Mouse (Mus musculus) ES-E14 (cell line): ENCODE results near the gene Zkscan5. TPM values are rescaled to one million over a fixed set of nuclear protein-coding genes. Genes with fewer than 3 reads are reported as not detected.

ENCODE experiments used
- DNase-seq: peaks from one replicate; pipeline ENCODE4 v3.0.0-alpha.2; 2013; ENCODE audit warnings: low read depth, low spot score
- H3K27ac ChIP-seq: 2 replicates; pipeline ENCODE4 v1.5.1; 2012; ENCODE audit warnings: low read depth, mild to moderate bottlenecking, low read length, moderate library complexity, mixed read lengths; ENCODE audit not compliant: poor library complexity, insufficient read depth, severe bottlenecking
- H3K36me3 ChIP-seq: 2 replicates; pipeline ENCODE4 v1.6.1; 2012; ENCODE audit warnings: mild to moderate bottlenecking, low read length, moderate library complexity, mixed read lengths; ENCODE audit not compliant: control insufficient read depth, poor library complexity, insufficient read depth, severe bottlenecking
- H3K4me1 ChIP-seq, 2 experiments: fragments of 150-350 bp in 1 of 2; sonication (generic) in 1 of 2; 2 replicates each; pipeline ENCODE4 v1.6.1; 2012; ENCODE audit warnings: low read length in 2 of 2, mild to moderate bottlenecking in 1 of 2, mixed read lengths in 1 of 2; ENCODE audit not compliant: control insufficient read depth in 2 of 2, insufficient read depth in 2 of 2, poor library complexity in 1 of 2
- H3K4me3 ChIP-seq, 2 experiments: fragments of 150-350 bp in 1 of 2; sonication (generic) in 1 of 2; 2 replicates each; pipeline ENCODE4 v1.5.1; 2012; ENCODE audit warnings: low read length in 2 of 2, low read depth in 1 of 2, mild to moderate bottlenecking in 1 of 2, mixed read lengths in 1 of 2; ENCODE audit not compliant: insufficient read depth in 1 of 2, poor library complexity in 1 of 2, severe bottlenecking in 1 of 2
- H3K9ac ChIP-seq: 2 replicates; pipeline ENCODE4 v1.6.1; 2012; ENCODE audit warnings: low read depth, mild to moderate bottlenecking, low read length, mixed read lengths; ENCODE audit not compliant: poor library complexity, insufficient read depth, severe bottlenecking
- H3K9me3 ChIP-seq: fragments of 150-350 bp; sonication (generic); 2 replicates; pipeline ENCODE4 v1.6.1; 2012; ENCODE audit warnings: low read depth, mild to moderate bottlenecking, low read length; ENCODE audit not compliant: control insufficient read depth, insufficient read depth
- CHD2 ChIP-seq: IDR thresholded peaks from 2 replicates; pipeline ENCODE4 v1.6.1; 2014; ENCODE audit warnings: mild to moderate bottlenecking, low read depth, low read length, inconsistent platforms
- HCFC1 ChIP-seq: IDR thresholded peaks from 2 replicates; pipeline ENCODE4 v1.6.1; 2012; ENCODE audit warnings: low read length, inconsistent platforms, borderline replicate concordance; ENCODE audit not compliant: insufficient read depth
- MAFK ChIP-seq: IDR thresholded peaks from 2 replicates; pipeline ENCODE4 v1.6.1; 2014; ENCODE audit warnings: mild to moderate bottlenecking, low read depth, low read length, inconsistent platforms; ENCODE audit not compliant: insufficient read depth
- ZC3H11A ChIP-seq: IDR thresholded peaks from 2 replicates; pipeline ENCODE4 v1.6.1; 2012; ENCODE audit warnings: low read depth, mild to moderate bottlenecking, inconsistent platforms, low read length, borderline replicate concordance
- ZNF384 ChIP-seq: IDR thresholded peaks from 2 replicates; pipeline ENCODE4 v1.6.1; 2012; ENCODE audit warnings: low read depth, low read length, inconsistent platforms
- in situ Hi-C, 2 experiments: fragments of 600-800 bp; cut with MboI; formaldehyde crosslinking; loops; one replicate each; pipeline ENCODE4 v1.15.1; 2025; ENCODE audit warnings: low sequenced_read_pairs in 2 of 2, inconsistent platforms in 1 of 2; ENCODE audit not compliant: unreplicated experiment in 2 of 2
- total RNA-seq: library from RNA; depleted of rRNA; stranded (reverse); fragments of 300-350 nt; gene quantifications from 2 replicates; pipeline ENCODE4 v1.2.3, GENCODE M21; 2012

The Zkscan5 gene
- total RNA-seq, 1 experiment = 16.9 TPM

DNA sequence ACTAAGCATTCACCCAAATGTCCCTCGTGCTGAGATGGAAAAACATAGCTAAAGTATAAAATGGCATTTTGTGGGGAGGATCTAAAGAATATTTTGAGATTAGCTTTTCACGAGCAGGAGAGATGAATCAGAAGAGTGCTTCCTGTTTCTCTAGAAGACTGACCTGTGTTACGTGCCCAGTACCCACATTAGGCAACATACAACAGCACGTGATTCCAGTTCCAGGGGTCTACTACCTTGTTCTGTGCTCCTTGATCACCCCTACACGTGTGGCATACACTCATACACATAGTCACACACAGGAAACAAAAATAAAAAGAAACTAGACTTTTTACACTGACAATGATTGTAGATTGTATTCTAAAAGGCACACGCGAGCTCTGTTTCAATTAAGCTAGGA, 4.0 kb upstream of the Zkscan5 start:
- in situ Hi-C loops = no loop called here
- H3K4me3 ChIP-seq = peak overlapping the region in 1 of 2 experiments; percentile 96; a peak in 1 of 4 replicates
- no peaks in the 10 kb centered on the region for H3K4me1 ChIP-seq
- no peak overlapping the region for H3K27ac ChIP-seq
- no peak overlapping the region for H3K9ac ChIP-seq
- TF ChIP-seq ZNF384 (no peak), ZC3H11A (no peak), CHD2 (no peak), HCFC1 (no peak), MAFK (no peak)
- no peaks in the 10 kb centered on the region for H3K9me3 ChIP-seq
- peaks cover under 1% of the 10 kb centered on the region; the same call in 1 of the 2 replicates for H3K36me3 ChIP-seq
- DNase-seq = no peak

DNA sequence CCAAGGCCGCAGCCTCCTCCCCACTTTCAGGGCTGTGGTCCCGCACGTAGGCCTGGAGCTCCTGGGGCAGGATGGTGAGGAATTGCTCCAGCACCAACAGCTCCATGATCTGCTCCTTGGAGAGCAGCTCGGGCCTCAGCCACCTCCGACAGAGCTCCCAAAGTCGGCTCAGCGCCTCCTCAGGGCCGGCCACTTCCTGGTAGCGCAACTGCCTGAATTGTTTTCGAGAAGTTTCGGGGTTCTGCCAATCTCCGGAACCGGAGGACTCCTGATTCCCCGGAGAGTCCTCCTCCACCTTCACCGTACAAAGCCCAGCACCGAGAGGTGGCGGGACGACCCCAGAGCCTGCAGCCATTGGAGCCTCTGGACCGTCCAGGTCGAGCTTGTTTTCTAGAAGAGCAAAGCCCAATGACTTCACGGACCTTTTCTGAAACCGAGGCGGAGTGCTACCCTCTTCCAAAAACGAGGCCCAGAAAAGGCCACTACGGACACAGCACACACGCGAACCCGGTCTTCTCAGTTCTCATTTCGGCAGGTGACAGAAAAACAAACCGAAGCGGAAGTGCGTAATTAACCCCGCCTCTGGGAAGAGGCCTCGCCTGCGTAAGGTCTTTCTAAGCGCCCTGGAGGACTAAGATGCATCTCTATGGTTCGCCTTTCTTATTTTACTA, 2.9 kb upstream of the Zkscan5 start, which contains the start of gene Zkscan14:
TSS of gene Zkscan14 (minus strand) at position 548 of the 671 bp plus-strand sequence.
- Histone ChIP-seq H3K9ac (peak within 1 kb of the TSS; percentile 74), H3K27ac (no peak within 1 kb of the TSS), H3K36me3 (no peaks in the 10 kb centered on the region), H3K9me3 (no peaks in the 10 kb centered on the region), H3K4me3 (peak within 1 kb of the TSS; percentile 73 to 96), H3K4me1 (no peaks in the 10 kb centered on the region)
- no peak for TF ChIP-seq ZNF384
- no peak for TF ChIP-seq ZC3H11A
- TF ChIP-seq MAFK = no peak
- TF ChIP-seq CHD2 = no peak
- no peak for TF ChIP-seq HCFC1
- in situ Hi-C loops = no loop called here
- no peak for DNase-seq

DNA sequence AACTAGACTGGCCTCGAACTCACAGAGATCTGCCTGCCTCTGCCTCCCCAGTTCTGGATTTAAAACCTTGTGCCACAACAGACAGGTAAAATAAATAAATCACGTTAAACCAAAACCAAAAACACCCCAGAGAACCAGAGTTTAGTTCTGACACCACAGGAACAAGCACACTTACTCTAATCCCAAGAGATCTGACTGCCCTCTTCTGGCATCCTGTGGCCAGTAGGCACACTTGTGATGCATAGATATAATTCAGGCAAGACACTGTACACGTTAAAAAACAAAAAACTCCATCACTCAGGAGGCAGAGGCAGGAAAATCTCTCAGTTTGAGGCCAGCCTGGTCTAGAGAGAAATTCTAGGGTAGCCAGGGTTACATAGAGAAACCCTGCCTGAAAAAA, 1.9 kb upstream of the Zkscan5 start:
- Histone ChIP-seq H3K27ac (no peak overlapping the region), H3K36me3 (no peaks in the 10 kb centered on the region; the same call in 1 of the 2 replicates), H3K4me1 (0 out of 4 replicates have a peak, but pooled peaks cover 0 to under 1% of the 10 kb centered on the region in 2 experiments), H3K9me3 (no peaks in the 10 kb centered on the region), H3K4me3 (no peak overlapping the region), H3K9ac (no peak overlapping the region)
- no peak for DNase-seq
- no peak for TF ChIP-seq ZC3H11A
- no peak for TF ChIP-seq MAFK
- TF ChIP-seq CHD2 = no peak
- TF ChIP-seq HCFC1 = no peak
- in situ Hi-C loops = no loop called here

DNA sequence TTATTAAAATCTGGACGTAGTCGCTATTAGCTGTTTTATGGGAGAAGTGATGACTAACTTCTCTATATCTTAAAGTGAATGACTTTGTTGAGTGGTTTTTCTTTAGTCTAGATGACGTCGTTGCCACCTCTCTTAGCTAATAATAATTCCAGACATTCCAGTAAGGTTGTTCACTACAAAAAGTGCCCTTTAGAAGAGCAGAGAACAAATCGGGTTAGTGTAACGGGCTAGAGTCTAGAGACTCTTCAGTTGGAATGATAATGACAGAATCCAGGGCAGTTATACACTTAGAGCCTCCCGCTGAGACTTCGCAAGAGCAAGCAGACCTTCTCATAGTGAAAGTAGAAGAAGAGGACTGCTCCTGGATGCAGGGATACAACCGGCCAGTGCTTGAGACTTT, 679 bp downstream of the Zkscan5 start:
- Histone ChIP-seq H3K4me1 (peaks cover 0 to 5% of the 10 kb centered on the region in 2 experiments; a peak in 1 of 4 replicates), H3K4me3 (peak overlapping the region; percentile 57 to 100), H3K27ac (no peak overlapping the region), H3K36me3 (no peaks in the 10 kb centered on the region; the same call in 1 of the 2 replicates), H3K9ac (peak overlapping the region; percentile 68), H3K9me3 (no peaks in the 10 kb centered on the region)
- in situ Hi-C loops = no loop called here
- DNase-seq = no peak
- TF ChIP-seq HCFC1 (no peak), MAFK (no peak), CHD2 (no peak), ZC3H11A (no peak), ZNF384 (no peak)
